Mouse (Mus musculus): ENCODE data around the gene Tmem229b. TPM values are rescaled to one million over a fixed set of nuclear protein-coding genes. Genes with fewer than 3 reads are reported as not detected.

The Tmem229b gene
- polyA plus RNA-seq, 1 experiment from 2014 or later: 7.9 TPM

GRCm38 (mm10) chr12:78918227-78919078, 89.0 kb downstream of the Tmem229b start:
- H3K36me3 ChIP-seq (ENCODE audit: control insufficient read depth, insufficient read depth, low read length): no peaks in the 10 kb centered on the region
- whole genome bisulfite sequencing: 16% methylated on average over 11 of the region's 11 CpGs
- ATAC-seq (replicated peaks; ENCODE audit: low FRiP score): peak; percentile 58; the same call in 1 of the 2 replicates
- H3K27ac ChIP-seq (ENCODE audit: low read depth, low read length): no peak overlapping the region
- no peaks in the 10 kb centered on the region for H3K9me3 ChIP-seq (ENCODE audit: control insufficient read depth, low read length)
- H3K4me2 ChIP-seq (ENCODE audit: low read depth, low read length, severe bottlenecking): no peak overlapping the region
- peak; percentile 87 for DNase-seq (ENCODE audit: low spot score)
- H3K9ac ChIP-seq (ENCODE audit: low read length): no peak overlapping the region
- 0 out of 2 replicates have a peak, but pooled peaks cover 2% of the 10 kb centered on the region for H3K27me3 ChIP-seq (ENCODE audit: control insufficient read depth, insufficient read depth, low read length)
- H3K4me3 ChIP-seq (ENCODE audit: low read depth, low read length): no peak overlapping the region
- no peaks in the 10 kb centered on the region for H3K4me1 ChIP-seq (replicated peaks; ENCODE audit: control insufficient read depth, insufficient read depth, low read length)

GRCm38 (mm10) chr12:78916278-78916677, 91.1 kb downstream of the Tmem229b start:
- Histone ChIP-seq H3K4me3 (ENCODE audit: low read depth, low read length) (no peak overlapping the region), H3K4me2 (ENCODE audit: low read depth, low read length, severe bottlenecking) (no peak overlapping the region), H3K9ac (ENCODE audit: low read length) (no peak overlapping the region), H3K9me3 (ENCODE audit: control insufficient read depth, low read length) (no peaks in the 10 kb centered on the region), H3K36me3 (ENCODE audit: control insufficient read depth, insufficient read depth, low read length) (no peaks in the 10 kb centered on the region), H3K4me1 (replicated peaks; ENCODE audit: control insufficient read depth, insufficient read depth, low read length) (peaks cover 6% of the 10 kb centered on the region; the same call in 1 of the 2 replicates), H3K27me3 (ENCODE audit: control insufficient read depth, insufficient read depth, low read length) (peaks cover 13% of the 10 kb centered on the region), H3K27ac (ENCODE audit: low read depth, low read length) (no peak overlapping the region)
- ATAC-seq (replicated peaks; ENCODE audit: low FRiP score) (no peak), DNase-seq (ENCODE audit: low spot score) (no peak)
- WGBS: 66% methylated on average over 3 of the region's 3 CpGs

- Histone ChIP-seq H3K27me3 (ENCODE audit: control insufficient read depth, insufficient read depth, low read length) (peaks cover 21% of the 10 kb centered on the region), H3K4me1 (replicated peaks; ENCODE audit: control insufficient read depth, insufficient read depth, low read length) (peaks cover 10% of the 10 kb centered on the region; the same call in 1 of the 2 replicates), H3K4me3 (ENCODE audit: low read depth, low read length) (no peak overlapping the region), H3K9ac (ENCODE audit: low read length) (no peak overlapping the region), H3K9me3 (ENCODE audit: control insufficient read depth, low read length) (no peaks in the 10 kb centered on the region), H3K36me3 (ENCODE audit: control insufficient read depth, insufficient read depth, low read length) (no peaks in the 10 kb centered on the region), H3K27ac (ENCODE audit: low read depth, low read length) (no peak overlapping the region), H3K4me2 (ENCODE audit: low read depth, low read length, severe bottlenecking) (no peak overlapping the region)
- WGBS: 77% methylated on average over 3 of the region's 3 CpGs
- DNase-seq (ENCODE audit: low spot score) (no peak), ATAC-seq (replicated peaks; ENCODE audit: low FRiP score) (no peak)
These were observed 91.9 kb downstream of the Tmem229b start for GRCm38 (mm10) chr12:78915561-78915960.

GRCm38 (mm10) chr12:78914458-78914857, 93.0 kb downstream of the Tmem229b start:
- no peak overlapping the region for H3K9ac ChIP-seq (ENCODE audit: low read length)
- peaks cover 10% of the 10 kb centered on the region; the same call in 1 of the 2 replicates for H3K4me1 ChIP-seq (replicated peaks; ENCODE audit: control insufficient read depth, insufficient read depth, low read length)
- H3K36me3 ChIP-seq (ENCODE audit: control insufficient read depth, insufficient read depth, low read length): no peaks in the 10 kb centered on the region
- H3K4me2 ChIP-seq (ENCODE audit: low read depth, low read length, severe bottlenecking): no peak overlapping the region
- 86% methylated on average over 4 of the region's 4 CpGs for WGBS
- peaks cover 24% of the 10 kb centered on the region for H3K27me3 ChIP-seq (ENCODE audit: control insufficient read depth, insufficient read depth, low read length)
- no peak overlapping the region for H3K27ac ChIP-seq (ENCODE audit: low read depth, low read length)
- H3K4me3 ChIP-seq (ENCODE audit: low read depth, low read length): no peak overlapping the region
- DNase-seq (ENCODE audit: low spot score) (no peak), ATAC-seq (replicated peaks; ENCODE audit: low FRiP score) (no peak)
- no peaks in the 10 kb centered on the region for H3K9me3 ChIP-seq (ENCODE audit: control insufficient read depth, low read length)

Other genes with a start within 250 kb of the Tmem229b start
- 79.6 and 99.2 TPM in 2 replicates for gene Atp6v1d, start 146.0 kb downstream of the Tmem229b start, polyA plus RNA-seq (2014; fragmentation: Nextera tagmentation; extraction: Ambion mirVana)
- 240 and 249 TPM in 2 replicates for gene Eif2s1, start 145.8 kb downstream of the Tmem229b start, polyA plus RNA-seq (2014; fragmentation: Nextera tagmentation; extraction: Ambion mirVana)
- 3.0 and 3.5 TPM in 2 replicates for gene Plek2, start 100.7 kb downstream of the Tmem229b start, polyA plus RNA-seq (2014; fragmentation: Nextera tagmentation; extraction: Ambion mirVana)
- 6.9 and 8.4 TPM in 2 replicates for gene Plekhh1, start 21.5 kb upstream of the Tmem229b start, polyA plus RNA-seq (2014; fragmentation: Nextera tagmentation; extraction: Ambion mirVana)
- 29.9 and 30.0 TPM in 2 replicates for gene Pigh, start 82.0 kb upstream of the Tmem229b start, polyA plus RNA-seq (2014; fragmentation: Nextera tagmentation; extraction: Ambion mirVana)
- 4.5 and 4.9 TPM in 2 replicates for gene Arg2, start 123.2 kb upstream of the Tmem229b start, polyA plus RNA-seq (2014; fragmentation: Nextera tagmentation; extraction: Ambion mirVana)
- gene Vti1b, start 165.0 kb upstream of the Tmem229b start, polyA plus RNA-seq (2014; fragmentation: Nextera tagmentation; extraction: Ambion mirVana): 88.3 and 97.8 TPM in 2 replicates
- gene Rdh11, start 184.7 kb upstream of the Tmem229b start, polyA plus RNA-seq (2014; fragmentation: Nextera tagmentation; extraction: Ambion mirVana): 25.4 and 26.3 TPM in 2 replicates
- gene Rdh12, start 201.3 kb upstream of the Tmem229b start, polyA plus RNA-seq (2014; fragmentation: Nextera tagmentation; extraction: Ambion mirVana): 0.85 and 1.8 TPM in 2 replicates